Mouse (Mus musculus): ENCODE data around the gene Xylt1. TPM values are rescaled to one million over a fixed set of nuclear protein-coding genes. Genes with fewer than 3 reads are reported as not detected.
A peak's percentile ranks its signal among the peaks of the same experiment; 100 is the strongest.

Gene Xylt1
- polyA plus RNA-seq, 1 experiment, result 16.4 TPM

DNA sequence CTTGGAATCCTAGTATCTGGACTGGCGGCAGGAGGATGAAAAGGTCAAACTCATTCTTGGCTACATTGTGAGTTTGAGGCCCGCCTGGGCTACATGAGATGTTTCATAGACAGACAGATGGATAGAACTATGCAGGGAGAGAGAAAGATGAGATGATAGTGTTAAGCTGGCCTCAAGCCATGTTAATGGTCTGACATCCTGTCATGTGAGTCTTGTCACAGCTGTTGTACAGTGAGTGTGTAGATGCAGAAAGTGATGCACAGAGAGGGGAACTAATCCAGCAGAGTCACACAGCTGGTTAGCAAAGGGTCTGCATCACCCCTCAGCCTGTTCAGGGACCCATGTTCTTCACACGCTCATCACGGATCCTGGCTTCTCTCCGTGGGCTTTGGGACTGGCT lies 19.2 kb downstream of the Xylt1 start:
- WGBS, result 88% methylated on average over 5 of the region's 5 CpGs
- H3K4me3 ChIP-seq (replicated peaks; ENCODE audit: control insufficient read depth, low read depth, low read length), result no peak overlapping the region
- TF ChIP-seq POLR2A (IDR thresholded peaks at IDR 0.05; ENCODE audit: borderline replicate concordance, control insufficient read depth, low read depth, low read length), result no peak
- no peak for TF ChIP-seq CTCF (IDR thresholded peaks at IDR 0.05; ENCODE audit: control insufficient read depth, insufficient read depth, low read length)
- H3K4me1 ChIP-seq (ENCODE audit: control insufficient read depth, insufficient read depth, low read length), result no peaks in the 10 kb centered on the region; the same call in 1 of the 2 replicates
- no peak overlapping the region for H3K27ac ChIP-seq (ENCODE audit: control insufficient read depth, insufficient read depth, low read depth, low read length, poor library complexity)

DNA sequence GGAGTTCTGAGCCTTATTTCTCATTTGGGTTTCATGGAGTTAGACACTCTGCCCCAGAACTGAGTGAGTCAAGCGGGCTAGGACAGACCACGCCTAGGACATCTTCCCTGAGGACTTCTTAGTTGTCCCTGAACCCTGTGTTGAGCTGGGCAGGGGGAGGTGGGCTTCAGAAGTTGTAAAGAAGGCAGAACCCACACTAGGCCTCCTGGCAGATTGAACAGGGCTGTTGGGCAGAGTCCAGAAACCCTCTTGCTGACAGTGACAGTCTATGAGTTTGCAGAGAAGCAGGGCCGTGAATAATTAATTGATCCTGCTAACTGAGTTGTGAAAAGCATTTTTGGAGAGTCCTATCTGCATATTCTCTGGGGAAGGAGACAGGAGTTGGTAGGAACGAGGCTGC lies 20.8 kb downstream of the Xylt1 start:
- Histone ChIP-seq H3K4me3 (replicated peaks; ENCODE audit: control insufficient read depth, low read depth, low read length) (no peak overlapping the region), H3K27ac (ENCODE audit: control insufficient read depth, insufficient read depth, low read depth, low read length, poor library complexity) (no peak overlapping the region), H3K4me1 (ENCODE audit: control insufficient read depth, insufficient read depth, low read length) (peaks cover 2% of the 10 kb centered on the region; the same call in 1 of the 2 replicates)
- TF ChIP-seq CTCF (IDR thresholded peaks at IDR 0.05; ENCODE audit: control insufficient read depth, insufficient read depth, low read length) (no peak), POLR2A (IDR thresholded peaks at IDR 0.05; ENCODE audit: borderline replicate concordance, control insufficient read depth, low read depth, low read length) (no peak)
- WGBS, result 79% methylated on average over 4 of the region's 4 CpGs

GRCm38 (mm10) chr7:117406336-117406735 lies 25.6 kb downstream of the Xylt1 start:
- Histone ChIP-seq H3K27ac (ENCODE audit: control insufficient read depth, insufficient read depth, low read depth, low read length, poor library complexity) (no peak overlapping the region), H3K4me1 (ENCODE audit: control insufficient read depth, insufficient read depth, low read length) (peaks cover 2% of the 10 kb centered on the region; the same call in 1 of the 2 replicates), H3K4me3 (replicated peaks; ENCODE audit: control insufficient read depth, low read depth, low read length) (no peak overlapping the region)
- TF ChIP-seq CTCF (IDR thresholded peaks at IDR 0.05; ENCODE audit: control insufficient read depth, insufficient read depth, low read length), result no peak
- no peak for TF ChIP-seq POLR2A (IDR thresholded peaks at IDR 0.05; ENCODE audit: borderline replicate concordance, control insufficient read depth, low read depth, low read length)
- 14% methylated on average over 3 of the region's 3 CpGs for WGBS

- WGBS, result 65% methylated on average over 8 of the region's 8 CpGs
- H3K4me1 ChIP-seq (ENCODE audit: control insufficient read depth, insufficient read depth, low read length), result peaks cover 2% of the 10 kb centered on the region; the same call in 1 of the 2 replicates
- H3K4me3 ChIP-seq (replicated peaks; ENCODE audit: control insufficient read depth, low read depth, low read length), result no peak overlapping the region
- TF ChIP-seq CTCF (IDR thresholded peaks at IDR 0.05; ENCODE audit: control insufficient read depth, insufficient read depth, low read length) (no peak), POLR2A (IDR thresholded peaks at IDR 0.05; ENCODE audit: borderline replicate concordance, control insufficient read depth, low read depth, low read length) (no peak)
- no peak overlapping the region for H3K27ac ChIP-seq (ENCODE audit: control insufficient read depth, insufficient read depth, low read depth, low read length, poor library complexity)
These were observed 28.6 kb downstream of the Xylt1 start for GRCm38 (mm10) chr7:117409268-117409988.

DNA sequence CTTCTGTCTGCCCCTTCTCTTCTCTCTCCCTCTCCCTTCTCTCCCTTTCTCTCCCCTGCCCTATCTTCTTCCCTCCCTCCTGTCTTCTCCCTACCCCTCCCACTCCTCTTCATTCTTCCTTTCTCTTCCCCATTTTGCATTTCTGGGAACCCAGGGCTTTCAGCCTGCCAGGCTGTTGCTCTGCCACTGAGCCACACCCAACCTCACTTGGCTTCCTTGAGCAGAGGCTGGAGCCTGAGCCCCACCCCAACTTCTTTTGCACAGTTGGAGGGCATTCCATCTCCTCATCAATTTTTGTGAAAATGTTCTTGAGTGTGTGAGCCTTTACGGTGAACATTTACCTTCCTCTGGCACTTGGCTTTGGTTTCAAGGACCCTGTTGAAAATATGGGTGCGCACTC lies 31.1 kb downstream of the Xylt1 start:
- Histone ChIP-seq H3K4me3 (replicated peaks; ENCODE audit: control insufficient read depth, low read depth, low read length) (no peak overlapping the region), H3K27ac (ENCODE audit: control insufficient read depth, insufficient read depth, low read depth, low read length, poor library complexity) (0 out of 2 replicates have a peak overlapping the region, but pooled peaks have one; percentile 19)
- 89% methylated on average over 2 of the region's 2 CpGs for WGBS

GRCm38 (mm10) chr7:117412405-117412804 lies 31.6 kb downstream of the Xylt1 start:
- Histone ChIP-seq H3K27ac (ENCODE audit: control insufficient read depth, insufficient read depth, low read depth, low read length, poor library complexity) (no peak overlapping the region), H3K4me1 (ENCODE audit: control insufficient read depth, insufficient read depth, low read length) (peaks cover 2% of the 10 kb centered on the region; the same call in 1 of the 2 replicates), H3K4me3 (replicated peaks; ENCODE audit: control insufficient read depth, low read depth, low read length) (no peak overlapping the region)
- no peak for TF ChIP-seq POLR2A (IDR thresholded peaks at IDR 0.05; ENCODE audit: borderline replicate concordance, control insufficient read depth, low read depth, low read length)
- no peak for TF ChIP-seq CTCF (IDR thresholded peaks at IDR 0.05; ENCODE audit: control insufficient read depth, insufficient read depth, low read length)
- WGBS, result 67% methylated on average over 5 of the region's 5 CpGs

More for the DNA sequence above, 31.1 kb downstream of the Xylt1 start:
- peaks cover 2% of the 10 kb centered on the region; the same call in 1 of the 2 replicates for H3K4me1 ChIP-seq (ENCODE audit: control insufficient read depth, insufficient read depth, low read length)
- TF ChIP-seq POLR2A (IDR thresholded peaks at IDR 0.05; ENCODE audit: borderline replicate concordance, control insufficient read depth, low read depth, low read length) (no peak), CTCF (IDR thresholded peaks at IDR 0.05; ENCODE audit: control insufficient read depth, insufficient read depth, low read length) (no peak)

DNA sequence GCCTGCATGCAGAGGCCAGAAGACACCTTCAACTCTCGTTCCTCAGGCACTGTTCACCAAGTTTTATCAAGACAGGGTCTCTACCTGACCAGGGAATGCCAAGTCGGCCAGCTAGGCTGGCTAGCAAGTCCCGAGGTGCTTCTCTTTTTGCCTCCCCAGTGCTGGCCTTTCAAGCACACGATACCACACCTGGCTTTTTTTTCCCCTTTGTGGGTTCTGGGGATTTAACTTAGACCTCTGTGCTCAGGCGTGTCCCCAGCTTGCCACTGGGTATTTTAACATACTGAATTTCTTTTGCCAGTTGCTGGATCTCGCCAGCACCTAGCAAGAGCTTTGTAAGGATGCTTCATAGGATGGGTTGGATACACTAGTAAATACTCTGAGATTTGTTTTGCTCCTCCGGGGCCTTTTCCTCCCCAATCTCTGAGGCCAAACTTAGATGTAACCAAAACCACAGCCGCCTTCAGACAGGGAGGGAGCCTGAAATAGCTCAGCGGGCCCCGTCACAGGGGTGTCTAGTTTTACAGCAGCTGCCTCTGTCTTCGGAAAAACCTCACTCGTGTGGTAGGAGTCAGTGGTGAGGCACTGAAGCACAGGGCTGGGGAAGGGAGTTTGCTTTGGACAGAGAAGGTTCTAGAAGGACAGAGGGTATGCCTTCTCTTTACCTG lies 33.7 kb downstream of the Xylt1 start:
- whole genome bisulfite sequencing, result 28% methylated on average over 12 of the region's 12 CpGs
- Histone ChIP-seq H3K4me3 (replicated peaks; ENCODE audit: control insufficient read depth, low read depth, low read length) (no peak overlapping the region), H3K4me1 (ENCODE audit: control insufficient read depth, insufficient read depth, low read length) (peaks cover 2% of the 10 kb centered on the region; the same call in 1 of the 2 replicates), H3K27ac (ENCODE audit: control insufficient read depth, insufficient read depth, low read depth, low read length, poor library complexity) (no peak overlapping the region)
- no peak for TF ChIP-seq CTCF (IDR thresholded peaks at IDR 0.05; ENCODE audit: control insufficient read depth, insufficient read depth, low read length)
- TF ChIP-seq POLR2A (IDR thresholded peaks at IDR 0.05; ENCODE audit: borderline replicate concordance, control insufficient read depth, low read depth, low read length), result no peak

- no peak for TF ChIP-seq CTCF (IDR thresholded peaks at IDR 0.05; ENCODE audit: control insufficient read depth, insufficient read depth, low read length)
- WGBS, result 73% methylated on average over 8 of the region's 8 CpGs
- Histone ChIP-seq H3K27ac (ENCODE audit: control insufficient read depth, insufficient read depth, low read depth, low read length, poor library complexity) (no peak overlapping the region), H3K4me3 (replicated peaks; ENCODE audit: control insufficient read depth, low read depth, low read length) (no peak overlapping the region), H3K4me1 (ENCODE audit: control insufficient read depth, insufficient read depth, low read length) (peaks cover 2% of the 10 kb centered on the region; the same call in 1 of the 2 replicates)
These were observed 34.2 kb downstream of the Xylt1 start for GRCm38 (mm10) chr7:117415009-117415363.
